Mouse (Mus musculus): ENCODE measurements at regions not wholly inside any gene's neighbourhood (a gene's known extent, or its start where the extent isn't known, plus 50 kb on each side); places are given as distances from the start of the nearest gene placed in this dataset.

DNA sequence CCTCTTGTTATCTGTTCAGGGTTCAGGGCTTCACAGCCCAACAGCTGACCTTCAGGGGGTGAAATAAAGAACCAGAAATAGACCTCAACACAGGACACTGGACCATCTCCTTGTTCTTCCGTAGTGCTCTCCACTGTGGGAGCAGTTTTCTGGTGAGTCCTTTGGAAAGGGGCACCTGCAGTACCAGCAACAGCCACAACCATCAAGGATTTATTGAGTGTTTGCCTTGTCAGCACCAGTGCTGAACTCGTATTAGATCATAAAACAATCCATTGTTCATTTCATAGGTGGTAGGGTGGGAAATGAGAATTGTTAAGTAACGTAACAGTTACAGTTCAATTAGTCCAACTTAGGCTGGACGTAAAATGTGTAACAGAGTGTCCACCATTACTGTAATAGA, 63.9 kb upstream of the Dusp10 start:
- TF ChIP-seq CTCF (IDR thresholded peaks at IDR 0.05; ENCODE audit: control insufficient read depth, insufficient read depth, insufficient read length): no peak
- no peak for TF ChIP-seq MAX (IDR thresholded peaks at IDR 0.05)
- no peak for TF ChIP-seq CEBPB (IDR thresholded peaks at IDR 0.05; ENCODE audit: low read depth)
